Mouse (Mus musculus): Measurements from ENCODE around the gene Pex11b.

- no peak for TF ChIP-seq POLR2A (IDR thresholded peaks at IDR 0.05; ENCODE audit: low read depth, low read length)
- TF ChIP-seq CTCF (IDR thresholded peaks at IDR 0.05; ENCODE audit: extremely low read depth, insufficient read depth, insufficient read length, insufficient replicate concordance): no peak
Observed at GRCm38 (mm10) chr3:96590657-96591056, 44.5 kb upstream of the Pex11b start.
